Mouse (Mus musculus) cerebellum, postnatal 10 days (tissue): ENCODE measurements around the gene Tepsin.

Source experiments
- DNase-seq, 2 experiments: peaks; one replicate each; pipeline ENCODE4 v3.0.0; 2021; ENCODE audit warnings: mixed read lengths in 2 of 2

Gene Tepsin

GRCm38 (mm10) chr11:120110554-120110953 lies 12.0 kb upstream of the Tepsin start:
- peak; percentile 26 to 62 for DNase-seq

DNA sequence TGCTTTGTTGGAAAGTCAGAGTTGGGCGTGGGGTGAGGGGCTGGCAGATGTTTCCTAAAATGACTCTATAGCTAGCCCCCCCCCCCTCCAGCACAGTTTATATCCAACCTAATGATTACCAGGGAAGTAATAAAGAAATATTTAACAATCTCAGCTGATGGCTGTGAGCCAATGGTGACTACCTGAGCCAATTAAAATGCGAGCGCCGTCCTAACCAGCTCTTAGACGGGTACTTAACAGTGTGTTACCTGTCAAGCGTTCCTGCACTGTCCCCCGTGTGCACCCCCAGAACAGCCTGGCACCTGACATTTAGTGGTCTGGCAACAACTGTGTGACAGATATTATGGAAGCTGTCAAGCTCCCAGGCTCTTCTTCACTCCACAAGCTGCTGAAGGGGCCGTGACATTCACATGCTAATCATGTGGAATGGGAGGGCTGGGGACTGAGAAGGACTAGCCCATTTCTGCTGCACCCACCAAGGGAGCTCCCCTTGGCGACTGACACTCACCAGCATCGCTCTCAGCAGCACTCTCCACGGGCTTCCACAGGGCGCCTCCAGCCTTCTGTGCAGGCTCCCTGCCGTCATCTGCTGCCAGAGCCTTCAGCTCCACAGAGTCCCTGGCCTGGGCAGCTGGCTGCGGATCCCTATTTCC lies 11.2 kb upstream of the Tepsin start:
- DNase-seq = no peak

- DNase-seq = no peak
These were observed 9.3 kb upstream of the Tepsin start for GRCm38 (mm10) chr11:120107796-120108195.

GRCm38 (mm10) chr11:120107026-120107425 lies 8.5 kb upstream of the Tepsin start:
- no peak for DNase-seq

GRCm38 (mm10) chr11:120103431-120103997 lies 5.0 kb upstream of the Tepsin start:
- no peak for DNase-seq

DNA sequence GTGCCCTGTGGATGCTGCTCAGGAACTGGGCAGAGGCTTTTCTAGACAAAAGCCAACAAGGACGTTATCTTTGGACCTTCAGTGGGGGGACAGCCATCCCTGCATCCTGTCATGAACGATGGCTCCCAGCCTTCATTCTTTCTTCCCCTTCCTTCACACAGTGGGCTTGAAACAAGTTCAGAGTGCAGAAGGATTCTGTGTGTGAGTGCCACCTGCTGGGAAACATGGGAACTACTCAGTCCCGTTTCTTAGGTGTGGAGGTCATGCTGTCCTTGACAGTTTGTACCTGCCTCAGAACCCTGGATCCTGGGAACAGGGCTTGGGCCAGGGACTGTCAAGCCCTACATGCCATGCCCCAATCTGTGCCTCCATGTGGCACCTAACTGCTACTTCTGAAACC lies 2.5 kb upstream of the Tepsin start:
- DNase-seq = peak; percentile 83 to 86

GRCm38 (mm10) chr11:120092817-120093591 lies 5.5 kb downstream of the Tepsin start:
- peak in 1 of 2 experiments; percentile 54 for DNase-seq

DNA sequence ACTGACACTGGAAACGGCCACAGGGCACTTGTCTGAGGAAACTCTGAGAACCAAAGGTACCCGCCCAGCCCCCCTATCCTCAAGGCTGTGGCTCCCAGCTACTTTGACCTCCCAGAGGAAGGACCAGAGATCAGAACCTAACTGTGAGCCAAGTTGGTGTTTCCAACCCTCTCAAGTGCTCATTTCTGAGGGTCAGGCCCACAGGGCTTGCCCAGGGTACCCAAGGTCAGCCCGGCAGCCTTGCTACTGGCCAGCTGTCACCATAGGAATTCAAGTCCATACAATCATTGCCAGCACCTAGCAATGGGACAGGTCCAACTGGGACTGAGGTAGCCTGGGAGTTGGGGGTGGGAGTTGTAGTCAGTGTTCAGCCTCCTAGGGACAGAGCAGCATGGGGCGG lies 7.9 kb downstream of the Tepsin start:
- no peak for DNase-seq

- DNase-seq = peak; percentile 98 to 99
These were observed 11.8 kb downstream of the Tepsin start, which contains the start of gene Cep131 for GRCm38 (mm10) chr11:120086702-120087152. Cep131 (minus strand) TSS chr11:120086827.

- peak; percentile 68 to 69 for DNase-seq
These were observed 12.5 kb downstream of the Tepsin start for GRCm38 (mm10) chr11:120085891-120086627.

- DNase-seq = no peak
These were observed 18.2 kb downstream of the Tepsin start for GRCm38 (mm10) chr11:120080282-120080681.

DNA sequence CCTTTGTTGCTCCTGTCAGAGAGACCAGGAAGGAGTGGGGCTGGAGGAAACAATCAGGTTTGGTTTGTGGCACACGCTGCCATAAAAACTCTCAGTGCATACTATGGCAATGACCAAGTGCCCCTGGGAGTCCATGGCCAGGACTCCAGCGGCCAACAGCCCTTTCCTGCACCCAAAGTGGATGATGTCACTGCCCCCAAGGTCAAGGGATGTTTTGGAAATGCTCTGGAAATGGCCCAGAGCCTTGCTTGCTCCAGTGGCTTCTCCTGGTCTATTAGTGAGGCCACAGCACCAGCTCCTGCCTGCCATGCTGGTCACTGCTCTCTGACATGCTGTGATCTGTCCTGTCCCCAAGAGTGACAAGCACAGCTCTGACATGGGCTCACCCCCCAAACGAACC lies 22.3 kb downstream of the Tepsin start:
- no peak for DNase-seq

DNA sequence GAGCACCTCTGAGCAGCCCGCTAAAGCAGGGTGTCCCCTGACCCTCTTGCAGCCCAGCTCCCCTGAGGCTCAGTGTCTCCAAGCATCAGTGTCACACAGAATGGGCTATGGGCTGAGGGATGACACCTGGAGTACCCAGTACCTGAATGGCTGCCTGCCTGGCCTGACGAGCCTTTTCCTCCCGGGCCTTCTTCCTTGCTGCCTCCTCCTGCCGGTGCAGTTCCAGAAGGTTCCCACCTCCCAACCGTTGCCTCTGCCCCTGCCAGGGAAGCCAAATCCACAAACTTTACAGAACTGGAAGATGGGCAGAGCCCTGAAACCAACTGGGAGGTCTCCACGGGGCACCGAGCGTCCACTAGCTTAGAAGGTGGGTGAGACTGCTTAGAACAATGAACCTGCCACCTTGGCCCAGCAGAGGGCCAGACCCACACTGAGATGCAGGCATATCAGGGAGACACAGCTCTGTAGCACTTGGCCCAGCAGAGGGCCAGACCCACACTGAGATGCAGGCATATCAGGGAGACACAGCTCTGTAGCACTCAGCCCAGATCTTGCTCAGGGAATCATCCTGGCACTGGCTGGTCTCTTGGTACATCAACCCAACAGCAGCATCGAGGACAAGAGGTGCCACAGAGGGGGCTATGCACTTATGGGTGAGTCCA lies 25.4 kb downstream of the Tepsin start:
- no peak for DNase-seq

- DNase-seq = no peak
These were observed 26.7 kb downstream of the Tepsin start for GRCm38 (mm10) chr11:120071731-120072320.

- DNase-seq = no peak
These were observed 27.5 kb downstream of the Tepsin start for GRCm38 (mm10) chr11:120071065-120071464.

DNA sequence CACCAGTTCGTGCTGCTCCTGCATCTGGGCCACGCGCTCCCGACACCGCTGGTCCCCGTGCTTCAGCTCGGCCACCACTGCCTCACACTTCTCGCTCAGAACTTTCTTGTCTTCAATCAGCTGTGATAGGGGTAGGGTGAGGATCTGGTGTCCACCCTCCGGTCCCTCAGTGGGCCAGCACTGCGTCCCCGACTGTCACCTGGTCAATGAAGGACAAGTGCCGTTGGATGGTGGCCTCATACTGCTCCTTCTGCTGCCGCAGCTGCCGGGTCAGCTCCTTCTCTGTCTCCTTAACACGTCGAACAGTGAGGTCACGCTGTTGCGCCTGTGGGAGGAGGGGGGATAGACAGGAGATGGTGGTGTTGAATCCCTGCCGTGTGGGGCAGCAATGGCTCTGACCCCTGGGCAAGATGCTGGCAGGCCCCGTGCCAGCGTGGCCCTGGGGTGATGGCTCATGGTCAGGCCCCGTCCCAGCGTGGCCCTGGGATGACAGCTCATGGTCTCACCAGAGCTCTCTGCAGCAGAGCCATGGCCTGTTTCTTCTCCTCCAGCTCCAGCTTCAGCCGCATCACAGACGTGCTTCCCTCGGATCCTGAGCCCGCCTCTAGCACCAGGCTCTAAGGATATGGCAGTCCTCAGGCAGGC lies 28.1 kb downstream of the Tepsin start:
- DNase-seq = no peak

DNA sequence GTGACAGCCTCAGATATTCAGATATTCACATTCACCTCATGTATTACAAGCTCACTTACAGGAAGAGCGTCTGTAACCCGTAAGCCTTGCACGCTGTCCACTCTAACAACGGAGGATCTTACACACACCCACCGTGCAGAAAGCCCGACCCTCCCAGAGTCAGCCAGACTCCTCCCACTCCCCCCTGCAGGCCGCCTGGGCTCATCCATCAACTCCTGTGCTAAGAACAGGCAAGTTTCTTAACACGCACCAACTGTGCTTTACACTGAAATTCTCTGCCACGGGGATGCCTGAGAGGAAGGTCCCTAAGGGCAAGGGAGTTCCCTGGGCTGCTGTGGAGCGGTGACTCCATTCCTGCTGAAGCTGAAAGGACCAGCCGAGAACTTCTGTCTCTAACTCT lies 29.3 kb downstream of the Tepsin start:
- DNase-seq = no peak

DNA sequence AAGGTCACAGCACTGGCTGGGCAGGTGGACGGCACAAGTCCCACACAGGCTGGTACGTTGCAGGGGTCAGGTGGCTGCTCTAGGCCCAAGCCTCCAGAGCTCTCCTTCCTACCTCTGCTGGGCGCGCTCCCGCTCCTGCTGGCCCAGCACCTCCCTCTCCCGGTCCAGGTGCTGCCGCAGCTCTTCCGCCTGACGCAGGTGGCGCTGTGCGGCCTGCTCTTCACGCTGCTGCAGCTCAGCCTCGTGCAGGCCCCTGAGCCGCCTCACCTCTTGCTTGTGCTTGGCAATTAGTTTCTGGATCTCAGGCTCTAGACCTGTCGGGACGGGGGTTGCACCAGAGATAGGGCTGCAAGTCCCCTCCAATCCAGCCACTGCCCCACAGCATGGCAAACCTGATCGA lies 30.7 kb downstream of the Tepsin start:
- DNase-seq = no peak

DNA sequence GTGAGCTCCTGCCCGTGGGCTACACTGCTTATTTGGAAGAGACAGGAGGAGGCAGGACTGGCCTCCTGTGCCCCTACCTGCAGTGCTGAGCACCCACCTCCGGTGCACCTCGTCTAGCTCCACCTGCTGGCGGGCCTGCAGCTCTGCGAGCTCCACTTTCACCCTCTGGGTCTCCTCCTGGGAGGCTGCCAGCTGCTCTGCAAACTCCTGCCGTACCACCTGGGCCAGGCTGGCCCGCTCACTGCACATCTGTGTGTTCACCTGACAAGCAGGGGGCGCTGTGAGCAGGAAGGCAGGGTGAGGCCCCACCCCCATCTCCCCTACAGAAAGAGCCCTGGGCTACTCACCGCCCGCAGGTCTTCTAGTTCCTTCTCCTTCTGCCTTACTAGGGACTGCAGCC lies 33.2 kb downstream of the Tepsin start:
- peak; percentile 87 to 89 for DNase-seq

DNA sequence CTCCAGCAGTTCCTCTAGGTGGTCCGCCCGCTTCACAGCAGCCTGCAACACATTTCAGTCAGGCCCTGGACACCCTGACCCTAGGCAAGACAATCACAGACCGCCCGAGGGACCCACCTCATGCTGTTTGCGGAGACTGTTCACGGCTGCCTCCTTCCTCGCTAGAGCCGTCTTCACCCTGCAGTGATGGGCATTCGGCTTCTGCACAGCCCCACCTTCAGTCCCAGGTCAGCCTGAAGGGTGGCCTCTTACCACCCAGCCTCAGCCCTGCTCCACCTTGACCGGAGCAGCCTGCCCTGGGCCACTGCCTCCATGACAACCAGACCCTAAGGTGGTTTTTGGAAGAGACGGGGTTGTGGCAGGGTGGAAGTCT lies 33.9 kb downstream of the Tepsin start:
- peak in 1 of 2 experiments; percentile 39 for DNase-seq

DNA sequence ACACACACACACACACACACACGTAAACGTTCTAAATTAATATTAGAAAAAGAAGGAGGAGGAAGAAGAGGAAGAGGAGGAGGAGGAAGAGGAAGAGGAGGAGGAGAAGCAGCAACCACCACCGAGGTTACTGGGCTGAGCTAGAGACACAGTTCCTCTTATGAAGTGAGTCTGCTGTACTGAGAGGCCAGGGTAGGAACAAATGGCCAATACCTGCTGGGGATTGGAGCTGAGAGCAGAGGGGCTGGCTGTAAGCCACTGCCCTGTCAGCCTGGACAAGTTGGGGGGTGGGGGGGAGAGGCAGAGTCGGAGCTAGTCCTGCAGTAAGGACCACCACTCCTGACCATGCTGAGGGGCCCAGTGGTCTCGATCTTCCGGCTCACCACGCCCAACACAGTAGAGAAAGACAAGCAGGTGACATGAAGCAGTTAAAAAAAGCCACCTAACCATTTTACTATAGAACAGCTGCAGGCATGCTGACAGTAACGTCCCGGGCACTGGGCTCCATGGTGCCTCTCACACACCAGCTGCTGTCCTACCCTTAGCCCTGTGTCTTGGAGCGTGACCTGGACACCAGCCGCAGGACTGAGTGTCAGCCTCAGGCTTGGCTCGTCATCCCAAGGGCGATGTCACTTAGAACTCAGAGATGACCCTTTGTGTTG lies 34.4 kb downstream of the Tepsin start:
- DNase-seq = peak; percentile 45 to 62
